Mouse (Mus musculus) neural tube, embryonic 11.5 days (tissue): ENCODE data around the gene Ccdc88c. TPM values are rescaled to one million over a fixed set of nuclear protein-coding genes. Genes with fewer than 3 reads are reported as not detected.

Experiments
- ATAC-seq: fragments of 200-750 bp; cut with Nextera tagmentation; 2 replicates; pipeline ENCODE4 v1.8.0; 2017; ENCODE audit warnings: moderate number of reproducible peaks, mild to moderate bottlenecking, moderate TSS enrichment, moderate library complexity; ENCODE audit not compliant: insufficient read depth, low FRiP score, low TSS enrichment
- DNase-seq: peaks from one replicate; pipeline ENCODE4 v3.0.0-alpha.2; 2015; ENCODE audit warnings: low spot score
- H3K27ac ChIP-seq: fragments of 300-500 bp; sonication (generic); 2 replicates; pipeline ENCODE4 v1.5.1; 2014; ENCODE audit warnings: low read depth, mild to moderate bottlenecking, low read length
- H3K27me3 ChIP-seq: fragments of 300-500 bp; sonication (generic); 2 replicates; pipeline ENCODE4 v1.6.1; 2014; ENCODE audit warnings: mild to moderate bottlenecking, low read length, mixed read lengths; ENCODE audit not compliant: control insufficient read depth, insufficient read depth
- H3K36me3 ChIP-seq: fragments of 300-500 bp; sonication (generic); 2 replicates; pipeline ENCODE4 v1.6.1; 2014; ENCODE audit warnings: mild to moderate bottlenecking, low read length, moderate library complexity, mixed read lengths; ENCODE audit not compliant: control insufficient read depth, insufficient read depth
- H3K4me1 ChIP-seq: fragments of 300-500 bp; sonication (generic); 2 replicates; pipeline ENCODE4 v1.6.1; 2014; ENCODE audit warnings: low read length, mixed read lengths; ENCODE audit not compliant: control insufficient read depth, insufficient read depth
- H3K4me2 ChIP-seq: fragments of 300-500 bp; sonication (generic); 2 replicates; pipeline ENCODE4 v1.6.1; 2014; ENCODE audit warnings: low read depth, mild to moderate bottlenecking, moderate library complexity
- H3K4me3 ChIP-seq: fragments of 300-500 bp; sonication (generic); 2 replicates; pipeline ENCODE4 v1.5.1; 2014; ENCODE audit warnings: low read depth, low read length
- H3K9ac ChIP-seq: fragments of 300-500 bp; sonication (generic); 2 replicates; pipeline ENCODE4 v1.6.1; 2014; ENCODE audit warnings: mild to moderate bottlenecking, low read length
- H3K9me3 ChIP-seq: fragments of 300-500 bp; sonication (generic); 2 replicates; pipeline ENCODE4 v1.6.1; 2016; ENCODE audit warnings: low read length; ENCODE audit not compliant: control insufficient read depth
- WGBS: fragments of 180-500 bp; shearing (Covaris S2); extraction: QIAGEN DNeasy Blood & Tissue Kit; methylation state at CpG from one replicate; pipeline ENCODE4 v1.1.7; 2014; 5-methylcytosine and 5-hydroxymethylcytosine counted together
- microRNA counts: library from miRNA; unstranded; fragments of <30 nt; microRNA quantifications from one replicate; lab custom pipeline; 2015
- microRNA-seq: library from miRNA; unstranded; fragments of <30 nt; microRNA quantifications from one replicate; pipeline ENCODE4, GENCODE M21; 2016
- polyA plus RNA-seq: library from polyadenylated mRNA; unstranded; fragments of >200 nt; fragmentation: Nextera tagmentation; extraction: Ambion mirVana; gene quantifications from 2 replicates; pipeline ENCODE4 v1.2.1, GENCODE M21; 2014

The Ccdc88c gene
- polyA plus RNA-seq, 1 experiment from 2014 or later, result 11.8 TPM

- H3K9ac ChIP-seq, result no peak overlapping the region
- no peaks in the 10 kb centered on the region for H3K27me3 ChIP-seq
- H3K27ac ChIP-seq, result no peak overlapping the region
- no peaks in the 10 kb centered on the region for H3K9me3 ChIP-seq
- 85% methylated on average over 6 of the region's 6 CpGs for WGBS
- no peaks in the 10 kb centered on the region for H3K36me3 ChIP-seq
- H3K4me1 ChIP-seq, result no peaks in the 10 kb centered on the region
- ATAC-seq (no peak), DNase-seq (no peak)
- no peak overlapping the region for H3K4me3 ChIP-seq
- H3K4me2 ChIP-seq, result no peak overlapping the region
Observed at GRCm38 (mm10) chr12:100871234-100871633, 157.6 kb downstream of the Ccdc88c start.

DNA sequence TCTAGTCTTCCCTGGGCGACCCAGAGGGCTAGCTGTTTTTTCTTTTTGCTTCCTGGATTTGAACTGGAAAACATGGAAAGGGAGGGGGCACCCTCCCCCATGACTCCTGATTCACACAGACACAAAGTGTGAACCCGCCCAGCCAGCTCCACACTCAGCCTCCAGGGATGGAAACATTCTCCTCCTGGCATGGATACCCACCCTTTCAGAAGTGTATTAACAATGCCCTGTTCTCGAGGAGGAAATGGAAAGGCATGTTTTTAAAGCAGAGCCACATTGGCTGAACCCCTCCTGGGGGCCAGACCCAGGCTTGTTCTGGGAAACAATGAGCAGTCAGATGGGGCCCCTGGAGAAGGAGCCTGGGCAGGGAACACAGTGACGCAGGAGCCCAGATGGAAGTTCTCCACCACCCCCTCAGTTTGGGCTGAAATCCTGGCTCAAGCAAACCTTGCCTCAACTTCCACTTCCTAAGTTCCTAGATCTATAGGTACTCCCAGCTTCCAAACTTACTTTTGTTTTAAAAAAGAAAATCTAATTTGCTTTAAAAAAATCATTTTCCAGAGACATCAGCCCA lies 160.7 kb downstream of the Ccdc88c start:
- Histone ChIP-seq H3K27ac (no peak overlapping the region), H3K9me3 (no peaks in the 10 kb centered on the region), H3K27me3 (no peaks in the 10 kb centered on the region), H3K4me1 (no peaks in the 10 kb centered on the region), H3K4me3 (no peak overlapping the region), H3K4me2 (no peak overlapping the region), H3K9ac (no peak overlapping the region), H3K36me3 (no peaks in the 10 kb centered on the region)
- 67% methylated on average over 4 of the region's 4 CpGs for WGBS
- ATAC-seq (no peak), DNase-seq (no peak)

DNA sequence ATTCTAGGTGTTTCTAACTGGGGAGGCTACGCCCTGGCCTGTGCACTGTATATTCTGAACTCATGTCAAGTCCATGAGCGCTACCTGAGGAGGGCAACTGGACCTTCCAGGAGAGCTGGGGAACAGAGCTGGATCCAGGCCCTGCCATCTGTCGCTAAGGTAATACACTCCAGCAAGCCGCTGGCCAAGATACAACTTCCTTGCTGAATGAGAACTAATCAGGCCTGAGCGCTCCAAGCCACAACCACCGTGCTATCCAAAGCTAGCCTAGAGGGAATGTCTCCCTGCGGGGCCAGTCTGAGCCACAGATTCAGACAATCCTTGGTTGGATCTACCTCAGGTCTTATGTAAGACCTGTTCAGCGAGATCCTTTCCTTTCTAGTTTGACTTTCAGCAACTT lies 161.8 kb downstream of the Ccdc88c start:
- DNase-seq (no peak), ATAC-seq (no peak)
- no peaks in the 10 kb centered on the region for H3K4me1 ChIP-seq
- no peaks in the 10 kb centered on the region for H3K9me3 ChIP-seq
- no peaks in the 10 kb centered on the region for H3K36me3 ChIP-seq
- WGBS, result 91% methylated on average over 8 of the region's 8 CpGs
- no peak overlapping the region for H3K27ac ChIP-seq
- H3K27me3 ChIP-seq, result no peaks in the 10 kb centered on the region
- no peak overlapping the region for H3K4me2 ChIP-seq
- H3K4me3 ChIP-seq, result no peak overlapping the region
- no peak overlapping the region for H3K9ac ChIP-seq

- Histone ChIP-seq H3K36me3 (no peaks in the 10 kb centered on the region), H3K9me3 (no peaks in the 10 kb centered on the region), H3K4me3 (no peak overlapping the region), H3K9ac (no peak overlapping the region), H3K27ac (no peak overlapping the region), H3K4me1 (no peaks in the 10 kb centered on the region), H3K27me3 (no peaks in the 10 kb centered on the region), H3K4me2 (no peak overlapping the region)
- WGBS, result 79% methylated on average over 11 of the region's 11 CpGs
- ATAC-seq (no peak), DNase-seq (no peak)
Observed at GRCm38 (mm10) chr12:100865509-100866078, 163.3 kb downstream of the Ccdc88c start.

DNA sequence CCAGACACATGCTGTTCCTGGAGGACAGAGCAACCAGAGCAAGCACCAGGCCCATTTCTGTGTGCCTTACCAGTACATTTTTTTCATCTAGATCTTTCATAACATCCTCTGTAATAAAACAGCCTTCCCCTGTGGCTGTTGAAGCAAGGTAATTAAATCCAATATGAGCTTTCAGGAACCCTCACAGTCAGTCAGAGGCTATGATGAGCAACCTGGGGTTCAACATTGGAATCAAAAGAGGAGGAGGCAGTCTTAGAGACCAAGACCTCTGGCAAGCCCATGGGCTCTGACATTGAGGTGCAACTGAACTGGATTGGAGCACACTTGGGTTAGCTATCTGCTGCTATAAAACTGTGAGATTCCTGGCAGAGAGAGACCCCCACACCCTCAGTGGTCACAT lies 163.8 kb downstream of the Ccdc88c start:
- no peaks in the 10 kb centered on the region for H3K9me3 ChIP-seq
- H3K4me1 ChIP-seq, result no peaks in the 10 kb centered on the region
- ATAC-seq, result no peak
- no peak overlapping the region for H3K9ac ChIP-seq
- H3K36me3 ChIP-seq, result no peaks in the 10 kb centered on the region
- H3K27ac ChIP-seq, result no peak overlapping the region
- DNase-seq, result no peak
- H3K4me2 ChIP-seq, result no peak overlapping the region
- H3K27me3 ChIP-seq, result no peaks in the 10 kb centered on the region
- no peak overlapping the region for H3K4me3 ChIP-seq

GRCm38 (mm10) chr12:100862856-100863446 lies 165.9 kb downstream of the Ccdc88c start:
- Histone ChIP-seq H3K4me1 (no peaks in the 10 kb centered on the region), H3K4me3 (no peak overlapping the region), H3K27ac (no peak overlapping the region), H3K9me3 (no peaks in the 10 kb centered on the region), H3K4me2 (no peak overlapping the region), H3K36me3 (no peaks in the 10 kb centered on the region), H3K27me3 (no peaks in the 10 kb centered on the region), H3K9ac (no peak overlapping the region)
- WGBS, result 92% methylated on average over 3 of the region's 3 CpGs
- ATAC-seq (no peak), DNase-seq (no peak)

DNA sequence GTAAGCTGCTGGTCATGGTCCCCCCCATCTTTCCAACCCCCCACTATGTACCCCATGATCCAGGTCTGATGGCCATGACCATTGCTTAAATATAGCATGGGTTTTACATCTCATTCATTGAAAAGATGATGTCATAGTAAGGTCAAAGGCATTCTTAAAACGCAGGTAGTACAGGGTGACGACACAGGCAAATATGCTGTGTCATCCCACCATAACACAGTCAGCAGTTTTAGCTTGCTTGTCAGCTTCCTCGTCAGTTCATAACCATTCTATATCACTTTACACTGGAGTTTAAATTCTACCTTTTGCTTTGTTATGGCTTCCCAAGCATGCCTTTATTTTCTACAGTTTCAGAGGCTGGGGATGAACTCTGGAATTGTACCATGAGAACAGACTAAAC lies 166.6 kb downstream of the Ccdc88c start:
- H3K36me3 ChIP-seq, result no peaks in the 10 kb centered on the region
- H3K4me3 ChIP-seq, result no peak overlapping the region
- H3K4me2 ChIP-seq, result no peak overlapping the region
- H3K9ac ChIP-seq, result no peak overlapping the region
- DNase-seq, result no peak
- no peak overlapping the region for H3K27ac ChIP-seq
- H3K9me3 ChIP-seq, result no peaks in the 10 kb centered on the region
- ATAC-seq, result no peak
- H3K4me1 ChIP-seq, result no peaks in the 10 kb centered on the region
- 90% methylated on average over 3 of the region's 3 CpGs for WGBS
- no peaks in the 10 kb centered on the region for H3K27me3 ChIP-seq

MicroRNAs within 50 kb of the gene (microRNA counts, 519-probe panel; counts per million panel counts)
- microRNA mmu-miR-1190 (lab: Ali Mortazavi, UCI), result 171 counts per million, percentile 57 among the panel's probes with 10 or more counts

Small RNA genes lying within 50 kb of the gene (microRNA-seq; reads per million reads assigned to microRNA genes)
- not detected for gene Mir1190

Other genes starting within 250 kb of the Ccdc88c start
- 0.51 and 0.73 TPM in 2 replicates for gene Dglucy, start 250.0 kb downstream of the Ccdc88c start, polyA plus RNA-seq
- 0.22 and 0.64 TPM in 2 replicates for gene Gpr68, start 120.9 kb downstream of the Ccdc88c start, polyA plus RNA-seq
- gene Ppp4r3a, start 54.6 kb upstream of the Ccdc88c start, polyA plus RNA-seq, result 61.9 and 64.6 TPM in 2 replicates